ENCODE assay signal across 17 mouse cellular contexts in the genomic region with DNA sequence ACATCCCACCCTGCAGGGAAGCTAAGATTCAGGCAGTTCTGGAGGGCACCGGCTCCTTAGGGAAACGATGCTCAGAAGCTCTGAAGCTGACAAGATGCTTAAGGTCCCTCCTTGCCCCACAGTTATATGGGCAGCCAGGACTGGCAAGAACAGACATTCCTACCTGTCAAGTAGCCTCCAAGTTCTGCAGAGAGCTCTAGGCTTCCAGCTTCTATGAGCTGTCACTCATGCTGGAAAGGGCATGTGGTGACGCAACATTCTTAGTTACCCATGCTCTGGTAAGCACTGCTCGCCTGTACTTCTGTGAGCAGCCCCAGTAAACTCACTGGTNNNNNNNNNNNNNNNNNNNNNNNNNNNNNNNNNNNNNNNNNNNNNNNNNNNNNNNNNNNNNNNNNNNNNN.
"Had no signal": no experiment of that assay in that cellular context is flagged by ENCODE, and none has a peak within 500 bp of the region (broad histone marks: within the 10 kb centered on the region; RNA-seq: fewer than 3 reads in every experiment).

No protein-coding gene starts in this region.

- ATAC-seq: midbrain, embryonic 13.5 days; midbrain, embryonic 16.5 days had no signal

- H3K4me2 ChIP-seq: lung, embryonic 15.5 days; midbrain, embryonic 13.5 days; neural tube, embryonic 13.5 days; neural tube, embryonic 15.5 days; stomach, embryonic 15.5 days had no signal

- H3K4me1 ChIP-seq: lung, embryonic 15.5 days; midbrain, embryonic 10.5 days; neural tube, embryonic 13.5 days; neural tube, embryonic 15.5 days; stomach, embryonic 15.5 days had no signal

- H3K9ac ChIP-seq: liver, embryonic 14.5 days; lung, embryonic 15.5 days; midbrain, embryonic 13.5 days; neural tube, embryonic 13.5 days; neural tube, embryonic 15.5 days; stomach, embryonic 15.5 days had no signal

- H3K9me3 ChIP-seq: lung, embryonic 15.5 days; midbrain, embryonic 10.5 days; midbrain, embryonic 13.5 days; neural tube, embryonic 13.5 days; neural tube, embryonic 15.5 days; stomach, embryonic 15.5 days had no signal

- H3K4me3 ChIP-seq: lung, embryonic 15.5 days; midbrain, embryonic 10.5 days; midbrain, embryonic 13.5 days; myocyte; neural tube, embryonic 13.5 days; neural tube, embryonic 15.5 days; stomach, embryonic 15.5 days had no signal

- DNase-seq: lung, adult 2 months; lung, postnatal 10 days; lung, postnatal 4 days; right cerebral cortex, postnatal 14 days; thymus, adult 2 months; thymus, postnatal 25 days; thymus, postnatal 4 days had no signal

- H3K27ac ChIP-seq: liver, embryonic 14.5 days; lung, embryonic 15.5 days; midbrain, embryonic 10.5 days; midbrain, embryonic 13.5 days; neural tube, embryonic 13.5 days; neural tube, embryonic 15.5 days; stomach, embryonic 15.5 days; stomach, postnatal 0 days had no signal

- H3K27me3 ChIP-seq: lung, embryonic 15.5 days; midbrain, embryonic 13.5 days; neural tube, embryonic 13.5 days; neural tube, embryonic 15.5 days; stomach, embryonic 15.5 days had no signal

- H3K36me3 ChIP-seq: lung, embryonic 15.5 days; midbrain, embryonic 10.5 days; midbrain, embryonic 13.5 days; neural tube, embryonic 13.5 days; neural tube, embryonic 15.5 days; stomach, embryonic 15.5 days had no signal
